Mouse (Mus musculus) CH12.LX (cell line): ENCODE data around the gene Fam71d. TPM values are rescaled to one million over a fixed set of nuclear protein-coding genes. Genes with fewer than 3 reads are reported as not detected.

ENCODE experiments used
- DNase-seq: peaks from one replicate; pipeline ENCODE4 v3.0.0-alpha.2; 2013; ENCODE audit errors: extremely low read depth
- H3K27ac ChIP-seq: 2 replicates; pipeline ENCODE4 v1.5.1; 2012; ENCODE audit warnings: low read depth, mild to moderate bottlenecking, control low read depth, moderate library complexity; ENCODE audit not compliant: insufficient read depth
- H3K27me3 ChIP-seq: replicated peaks from 2 replicates; pipeline ENCODE3; 2012; ENCODE audit warnings: inconsistent platforms
- H3K36me3 ChIP-seq, 2 experiments: replicated peaks in 1 of 2; 2 replicates each; pipeline versions ENCODE3 to v1.6.1; 2012; ENCODE audit warnings: inconsistent platforms in 1 of 2, low read length in 1 of 2, mild to moderate bottlenecking in 1 of 2, mixed read lengths in 1 of 2, moderate library complexity in 1 of 2; ENCODE audit not compliant: control insufficient read depth in 1 of 2, insufficient read depth in 1 of 2
- H3K4me1 ChIP-seq, 2 experiments: 2 replicates each; pipeline ENCODE4 v1.6.1; 2012; ENCODE audit warnings: inconsistent platforms in 1 of 2, moderate library complexity in 1 of 2; ENCODE audit not compliant: insufficient read depth in 2 of 2, control insufficient read depth in 1 of 2
- H3K4me2 ChIP-seq: 2 replicates; pipeline ENCODE4 v1.6.1; 2012; ENCODE audit warnings: low read depth, mild to moderate bottlenecking, control low read depth; ENCODE audit not compliant: poor library complexity, insufficient read depth, severe bottlenecking
- H3K4me3 ChIP-seq, 3 experiments: fragments of 150-350 bp in 1 of 3; sonication (generic) in 1 of 3; replicated peaks in 1 of 3; 2 replicates each; pipeline versions ENCODE3 to v1.5.1; 2011 to 2012; ENCODE audit warnings: low read depth in 2 of 3, low read length in 2 of 3, mild to moderate bottlenecking in 2 of 3, moderate library complexity in 2 of 3, control low read depth in 1 of 3, improper control_type of control experiment in 1 of 3, inconsistent platforms in 1 of 3, mixed read lengths in 1 of 3; ENCODE audit not compliant: poor library complexity in 1 of 3
- H3K79me2 ChIP-seq: replicated peaks from 2 replicates; pipeline ENCODE4 v1.6.1; 2012; ENCODE audit warnings: mild to moderate bottlenecking, moderate library complexity; ENCODE audit not compliant: control insufficient read depth, poor library complexity, insufficient read depth, severe bottlenecking; ENCODE audit errors: extremely low read depth
- H3K9ac ChIP-seq: 2 replicates; pipeline ENCODE4 v1.6.1; 2012; ENCODE audit warnings: low read depth, mild to moderate bottlenecking, control low read depth, moderate library complexity; ENCODE audit not compliant: insufficient read depth
- H3K9me3 ChIP-seq: replicated peaks from 2 replicates; pipeline ENCODE3; 2012; ENCODE audit warnings: low read length, inconsistent platforms, mixed read lengths
- CHD1 ChIP-seq: IDR thresholded peaks from 2 replicates; pipeline ENCODE4 v1.6.1; 2012; ENCODE audit warnings: low read depth, low read length, improper control_type of control experiment, inconsistent platforms
- CTCF ChIP-seq, 2 experiments: IDR thresholded peaks in 1 of 2; conservative IDR thresholded peaks in 1 of 2; 2 replicates each; pipeline ENCODE4 v1.5.1; 2011 to 2012; ENCODE audit warnings: low read depth in 2 of 2, low read length in 2 of 2, improper control_type of control experiment in 1 of 2, inconsistent platforms in 1 of 2, mild to moderate bottlenecking in 1 of 2, moderate library complexity in 1 of 2
- E2F4 ChIP-seq: IDR thresholded peaks from 2 replicates; pipeline ENCODE4 v1.6.1; 2011; ENCODE audit warnings: low read depth, low read length, improper control_type of control experiment; ENCODE audit not compliant: insufficient replicate concordance
- ETS1 ChIP-seq: conservative IDR thresholded peaks from 2 replicates; pipeline ENCODE4 v1.6.1; 2012; ENCODE audit warnings: low read depth, mild to moderate bottlenecking, inconsistent platforms, low read length, improper control_type of control experiment, moderate library complexity
- IRF4 ChIP-seq: IDR thresholded peaks from 2 replicates; pipeline ENCODE4 v1.6.1; 2014; ENCODE audit warnings: low read depth, mild to moderate bottlenecking, inconsistent platforms, low read length, improper control_type of control experiment
- JUN ChIP-seq: IDR thresholded peaks from 2 replicates; pipeline ENCODE4 v1.6.1; 2011; ENCODE audit warnings: low read depth, mild to moderate bottlenecking, low read length, improper control_type of control experiment, moderate library complexity; ENCODE audit not compliant: insufficient read depth
- KAT2A ChIP-seq: IDR thresholded peaks from 2 replicates; pipeline ENCODE4 v1.6.1; 2012; ENCODE audit warnings: low read length, improper control_type of control experiment, inconsistent platforms; ENCODE audit not compliant: insufficient replicate concordance
- MAX ChIP-seq: IDR thresholded peaks from 2 replicates; pipeline ENCODE4 v1.6.1; 2011; ENCODE audit warnings: low read length, improper control_type of control experiment
- MAZ ChIP-seq: IDR thresholded peaks from 2 replicates; pipeline ENCODE4 v1.6.1; 2012; ENCODE audit warnings: low read depth, mild to moderate bottlenecking, inconsistent platforms, low read length, improper control_type of control experiment, moderate library complexity
- NELFE ChIP-seq: IDR thresholded peaks from 2 replicates; pipeline ENCODE4 v1.6.1; 2011; ENCODE audit warnings: low read depth, low read length, improper control_type of control experiment
- NRF1 ChIP-seq: IDR thresholded peaks from 2 replicates; pipeline ENCODE4 v1.6.1; 2014; ENCODE audit warnings: low read depth, mild to moderate bottlenecking, inconsistent platforms, low read length, improper control_type of control experiment, moderate library complexity
- PAX5 ChIP-seq: IDR thresholded peaks from 2 replicates; pipeline ENCODE4 v1.6.1; 2012; ENCODE audit warnings: low read length, inconsistent platforms, mixed read lengths
- POLR2AphosphoS2 ChIP-seq: IDR thresholded peaks from 2 replicates; pipeline ENCODE4 v1.6.1; 2011; ENCODE audit warnings: low read depth, low read length, improper control_type of control experiment
- RAD21 ChIP-seq: IDR thresholded peaks from 2 replicates; pipeline ENCODE4 v1.6.1; 2011; ENCODE audit warnings: low read depth, mild to moderate bottlenecking, low read length, improper control_type of control experiment, moderate library complexity
- SMC3 ChIP-seq: IDR thresholded peaks from 2 replicates; pipeline ENCODE4 v1.6.1; 2011; ENCODE audit warnings: low read depth, low read length, improper control_type of control experiment
- USF1 ChIP-seq: IDR thresholded peaks from 2 replicates; pipeline ENCODE4 v1.6.1; 2014; ENCODE audit warnings: low read depth, mild to moderate bottlenecking, inconsistent platforms, low read length, improper control_type of control experiment
- USF2 ChIP-seq: conservative IDR thresholded peaks from 2 replicates; pipeline ENCODE4 v1.6.1; 2011; ENCODE audit warnings: low read depth, low read length, improper control_type of control experiment
- ZC3H11A ChIP-seq: IDR thresholded peaks from 2 replicates; pipeline ENCODE4 v1.6.1; 2012; ENCODE audit warnings: low read depth, mild to moderate bottlenecking, inconsistent platforms, low read length, improper control_type of control experiment
- ZMIZ1 ChIP-seq: IDR thresholded peaks from 2 replicates; pipeline ENCODE4 v1.6.1; 2012; ENCODE audit warnings: low read depth, mild to moderate bottlenecking, inconsistent platforms, low read length, improper control_type of control experiment
- dilution Hi-C: fragments of 300-500 bp; cut with MboI; formaldehyde crosslinking; loops from 2 replicates; pipeline ENCODE4 v1.14.3; 2020; ENCODE audit warnings: low sequenced_read_pairs; ENCODE audit not compliant: extremely low pct_unique_long_range_greater_than_20kb, extremely low pct_ligation_motif_present
- in situ Hi-C: fragments of 300-500 bp; cut with MboI; formaldehyde crosslinking; loops from 3 replicates; pipeline ENCODE4 v1.14.3; 2019; ENCODE audit warnings: low sequenced_read_pairs, low pct_ligation_motif_present, low pct_unique_long_range_greater_than_20kb, mixed read lengths
- polyA plus RNA-seq: library from polyadenylated mRNA; unstranded; fragments of >175 nt; gene quantifications from 2 replicates; pipeline ENCODE4 v1.2.1, GENCODE M21; 2012; ENCODE audit warnings: low read depth; ENCODE audit not compliant: insufficient read length
- total RNA-seq, 2 experiments: library from RNA; depleted of rRNA; stranded (reverse); fragments of 300-350 nt in 1 of 2; fragments of >200 nt in 1 of 2; gene quantifications; 2 replicates each; pipeline ENCODE4 v1.2.3; 2012 to 2014

The Fam71d gene
- total and polyA plus RNA-seq, 3 experiments: not detected

- no peak overlapping the region for H3K4me2 ChIP-seq
- in situ Hi-C loops (no loop called here), dilution Hi-C loops (no loop called here)
- no peaks in the 10 kb centered on the region for H3K27me3 ChIP-seq
- no peak for DNase-seq
- no peaks in the 10 kb centered on the region for H3K36me3 ChIP-seq
- no peak for TF ChIP-seq JUN
- TF ChIP-seq ZC3H11A: no peak
- no peak for TF ChIP-seq IRF4
- no peak for TF ChIP-seq USF2
- no peak for TF ChIP-seq USF1
- TF ChIP-seq ETS1: no peak
- TF ChIP-seq KAT2A: no peak
- TF ChIP-seq RAD21: no peak
- no peak for TF ChIP-seq SMC3
- TF ChIP-seq NELFE: no peak
- no peak for TF ChIP-seq MAZ
- no peak for TF ChIP-seq PAX5
- TF ChIP-seq POLR2AphosphoS2: no peak
- TF ChIP-seq CTCF (conservative IDR thresholded peaks at IDR 0.05 in 1 of 2, IDR thresholded peaks at IDR 0.05 in 1 of 2; ENCODE audit: low read depth in 2 of 2, low read length in 2 of 2): no peak
- no peak for TF ChIP-seq NRF1
- TF ChIP-seq MAX: no peak
- no peak overlapping the region for H3K4me3 ChIP-seq
- H3K9ac ChIP-seq: no peak overlapping the region
- H3K9me3 ChIP-seq: no peaks in the 10 kb centered on the region
- peaks cover 0 to 9% of the 10 kb centered on the region in 2 experiments; a peak in 2 of 4 replicates for H3K4me1 ChIP-seq
- no peaks in the 10 kb centered on the region for H3K79me2 ChIP-seq
- H3K27ac ChIP-seq: no peak overlapping the region
These were observed 46.1 kb upstream of the Fam71d start for GRCm38 (mm10) chr12:78645282-78645681.

DNA sequence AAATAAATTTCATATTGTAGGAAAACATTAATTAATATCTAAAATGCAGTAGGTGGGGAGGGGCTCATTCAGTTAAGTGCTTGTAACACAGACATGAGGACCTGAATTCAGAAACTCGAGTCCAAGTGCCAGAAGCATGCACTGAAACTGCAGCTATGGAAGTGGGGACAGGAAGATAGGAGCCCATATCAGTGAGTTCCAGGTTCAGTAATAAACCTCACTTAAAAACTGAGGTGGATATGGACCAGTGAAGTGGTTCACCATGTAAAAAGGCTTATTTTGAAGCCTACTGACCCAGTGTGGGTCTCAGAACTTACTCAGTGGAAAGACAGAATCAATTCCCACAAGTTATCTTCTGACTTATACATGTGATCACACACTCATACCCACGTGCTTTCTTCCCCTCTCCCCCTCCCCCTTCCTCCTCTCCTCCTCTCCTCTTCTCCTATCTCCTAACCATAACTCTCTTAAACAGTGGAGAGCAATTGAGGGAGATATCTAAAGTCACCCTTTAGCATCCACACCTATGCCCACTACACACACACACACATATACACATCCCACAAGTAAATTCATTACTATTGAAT lies 31.5 kb upstream of the Fam71d start:
- no peak for DNase-seq
- Histone ChIP-seq H3K9ac (no peak overlapping the region), H3K79me2 (no peaks in the 10 kb centered on the region), H3K27ac (no peak overlapping the region), H3K4me2 (no peak overlapping the region), H3K4me3 (no peak overlapping the region), H3K9me3 (no peaks in the 10 kb centered on the region), H3K4me1 (no peaks in the 10 kb centered on the region), H3K27me3 (no peaks in the 10 kb centered on the region), H3K36me3 (peaks cover 0 to 1% of the 10 kb centered on the region in 2 experiments)
- dilution Hi-C loops (no loop called here), in situ Hi-C loops (no loop called here)
- TF ChIP-seq E2F4 (no peak), CHD1 (no peak), USF1 (no peak), ZMIZ1 (no peak)
